Mouse (Mus musculus) E14TG2a.4 (cell line): ENCODE data around the gene Umps.

Experiments used
- CTCF ChIP-seq: conservative IDR thresholded peaks from 2 replicates; pipeline ENCODE4 v1.5.1; 2014; ENCODE audit warnings: low read length
- NANOG ChIP-seq: IDR thresholded peaks from 2 replicates; pipeline ENCODE4 v1.6.1; 2014; ENCODE audit warnings: borderline replicate concordance, low read length, mixed read lengths
- POU5F1 ChIP-seq: IDR thresholded peaks from 2 replicates; pipeline ENCODE4 v1.6.1; 2014; ENCODE audit warnings: low read length, borderline replicate concordance

GRCm38 (mm10) chr16:33927263-33927824, 39.5 kb downstream of the Umps start:
- TF ChIP-seq CTCF (no peak), POU5F1 (no peak), NANOG (no peak)
